Mouse (Mus musculus) brain, adult 2 months (tissue): ENCODE data around the gene Mier3.
"Not testable (repeated sequence)": the region's sequence is repeated elsewhere in the genome, so short reads cannot be mapped to it uniquely, and the experiment has no call there.

Experiments
- DNase-seq: peaks from one replicate; pipeline ENCODE4 v3.0.0; 2011; ENCODE audit warnings: low read depth, low spot score

Mier3 gene

DNA sequence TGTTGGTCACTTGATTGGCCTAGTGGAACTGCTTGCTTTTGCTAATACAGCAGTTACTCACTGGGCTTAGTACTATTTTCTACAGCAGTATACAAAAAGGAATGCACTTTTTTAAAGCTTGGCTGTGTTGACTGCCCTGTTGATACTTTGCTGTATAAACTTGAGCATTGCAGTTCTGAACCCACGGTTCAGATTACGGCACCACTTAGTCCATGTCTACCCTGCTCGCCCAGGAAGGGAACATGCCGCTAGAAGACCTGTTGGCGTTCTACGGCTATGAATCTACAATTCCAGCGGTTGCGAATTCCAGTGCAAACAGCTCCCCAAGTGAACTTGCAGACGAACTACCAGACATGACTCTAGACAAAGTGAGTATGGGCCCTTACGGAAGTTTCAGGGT is 22.6 kb downstream of the Mier3 start:
- no peak for DNase-seq

DNA sequence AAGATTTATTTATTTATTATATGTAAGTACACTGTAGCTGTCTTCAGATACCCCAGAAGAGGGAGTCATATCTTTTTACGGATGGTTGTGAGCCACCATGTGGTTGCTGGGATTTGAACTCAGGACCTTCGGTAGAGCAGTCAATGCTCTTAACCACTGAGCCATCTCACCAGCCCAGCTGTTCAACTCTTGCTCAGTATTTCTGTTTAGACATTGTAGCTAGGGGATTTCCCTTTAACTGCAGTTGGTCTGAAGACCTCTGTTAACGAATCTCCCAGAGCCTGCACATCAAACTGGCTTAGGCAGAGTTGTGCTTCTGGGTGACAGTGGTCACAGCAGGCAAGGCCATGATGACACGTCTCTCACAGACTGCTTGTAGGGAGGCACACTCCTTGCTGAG is 23.2 kb downstream of the Mier3 start:
- DNase-seq: not testable (repeated sequence)

DNA sequence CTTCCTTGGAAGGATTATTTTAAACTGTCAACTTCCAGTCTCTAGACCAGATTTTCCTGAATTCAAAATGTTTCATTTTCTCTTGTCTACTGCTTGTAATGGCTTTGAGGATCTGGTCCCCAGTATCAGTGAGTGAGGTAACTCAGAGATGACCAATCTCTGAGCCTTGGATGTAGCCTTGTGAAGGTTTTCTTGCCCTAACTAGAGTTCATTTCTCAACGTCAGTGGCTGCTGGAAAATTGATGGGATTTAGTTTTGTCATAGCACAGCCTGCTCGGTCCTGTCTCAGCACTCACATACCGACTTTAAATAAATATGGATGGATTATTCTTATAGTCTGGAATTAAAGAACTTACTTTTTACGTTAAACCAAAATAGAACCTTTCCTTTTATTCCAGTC is 29.8 kb downstream of the Mier3 start:
- DNase-seq: no peak

DNA sequence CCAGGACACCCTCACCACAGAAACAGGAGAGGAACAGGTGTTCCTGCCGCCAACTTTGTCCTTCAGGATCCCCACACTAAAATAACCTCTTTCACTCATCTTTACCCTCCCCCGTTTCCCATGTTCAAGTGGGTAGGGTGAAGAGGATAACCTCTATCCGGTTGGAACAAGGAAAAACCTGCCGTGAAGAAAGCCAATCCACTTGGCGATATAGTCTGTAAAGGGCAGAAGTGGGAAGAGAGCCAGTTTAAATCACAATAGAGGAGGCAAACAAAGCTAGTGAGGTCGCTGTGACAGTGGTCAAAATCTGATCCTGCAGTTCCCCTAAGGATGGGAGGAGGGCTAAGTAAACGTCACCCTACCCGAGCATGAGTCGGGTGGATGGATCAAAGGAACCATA is 38.9 kb downstream of the Mier3 start:
- DNase-seq: no peak

DNA sequence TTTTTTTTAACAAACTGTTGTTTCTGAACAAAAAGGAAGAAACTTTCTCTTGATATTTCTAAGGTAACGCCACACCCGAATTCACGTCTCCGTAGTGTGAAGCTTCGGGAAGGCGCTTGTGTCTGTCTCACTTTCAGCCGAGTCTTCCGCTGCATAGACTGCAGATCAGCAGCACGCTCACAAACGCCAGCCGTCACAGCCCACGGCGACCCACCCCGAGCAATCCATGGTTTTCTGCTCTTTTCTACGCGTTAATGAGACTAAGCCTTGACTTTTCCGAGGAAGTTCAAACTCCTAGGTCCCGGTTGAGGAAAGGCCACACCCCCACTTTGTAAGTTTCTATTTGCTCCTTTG is 44.0 kb downstream of the Mier3 start:
- DNase-seq: no peak

DNA sequence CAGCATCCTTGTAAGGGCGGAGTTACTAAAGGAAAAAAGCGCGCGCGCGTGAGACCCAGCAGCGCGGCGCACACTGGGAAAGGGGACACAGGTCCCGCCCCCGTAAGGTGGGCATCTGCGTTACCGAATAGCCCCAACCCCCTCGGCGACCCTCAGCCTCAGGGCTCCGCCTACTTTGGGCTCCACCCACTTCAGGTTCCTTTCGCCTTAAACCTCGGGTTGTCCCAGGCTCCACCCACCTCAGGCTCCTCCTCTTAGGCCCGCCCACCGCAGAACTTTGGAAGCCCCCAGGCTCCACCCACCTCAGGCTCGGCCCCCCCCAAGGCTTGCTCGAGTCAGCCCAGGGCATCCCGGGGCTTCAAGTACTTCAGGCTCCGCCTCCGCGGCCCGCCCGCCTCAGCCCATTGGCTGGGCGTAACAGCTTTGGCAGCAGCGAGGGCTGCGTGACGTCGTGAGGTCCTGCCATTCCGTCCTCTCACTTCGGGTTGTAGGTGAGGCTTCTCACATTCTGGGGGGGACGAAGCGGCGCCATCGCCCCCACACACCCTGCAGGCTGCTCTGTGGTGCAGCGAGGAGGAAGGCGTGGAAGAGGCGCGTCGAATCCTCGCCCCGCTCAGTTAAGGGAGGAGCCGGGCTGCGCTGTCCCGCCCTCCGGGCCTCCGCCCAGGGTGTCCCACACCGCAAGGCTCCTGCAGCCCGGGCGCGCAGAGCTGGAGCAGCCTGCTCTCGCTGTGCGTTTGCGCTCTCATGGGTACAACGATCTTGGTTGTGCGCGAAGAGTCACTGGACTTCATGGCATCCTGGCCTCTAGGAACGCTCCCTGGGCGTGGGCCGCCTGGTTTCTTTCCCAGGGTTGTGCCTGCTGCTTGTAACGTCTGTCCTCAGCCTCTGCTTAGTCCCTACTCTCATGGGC is 44.6 kb downstream of the Mier3 start:
- DNase-seq: peak; percentile 97

DNA sequence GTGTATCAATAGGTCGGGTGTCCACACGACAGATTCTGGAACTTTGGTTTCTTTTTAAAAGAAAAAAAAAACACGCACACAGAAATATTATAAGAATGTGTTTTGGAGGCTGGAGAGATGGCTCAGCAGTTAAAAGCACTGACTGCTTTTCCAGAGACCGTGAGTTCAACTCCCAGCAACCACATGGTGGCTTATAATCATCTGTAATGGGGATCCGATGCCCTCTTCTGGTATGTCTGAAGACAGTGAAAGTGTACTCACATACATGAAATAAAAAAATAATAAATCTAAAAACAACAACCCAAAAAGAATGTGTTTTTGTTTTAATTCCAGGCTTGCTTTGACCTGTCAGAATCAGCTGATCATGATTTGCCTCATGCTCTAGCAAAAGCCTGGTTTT is 46.1 kb downstream of the Mier3 start:
- no peak for DNase-seq

DNA sequence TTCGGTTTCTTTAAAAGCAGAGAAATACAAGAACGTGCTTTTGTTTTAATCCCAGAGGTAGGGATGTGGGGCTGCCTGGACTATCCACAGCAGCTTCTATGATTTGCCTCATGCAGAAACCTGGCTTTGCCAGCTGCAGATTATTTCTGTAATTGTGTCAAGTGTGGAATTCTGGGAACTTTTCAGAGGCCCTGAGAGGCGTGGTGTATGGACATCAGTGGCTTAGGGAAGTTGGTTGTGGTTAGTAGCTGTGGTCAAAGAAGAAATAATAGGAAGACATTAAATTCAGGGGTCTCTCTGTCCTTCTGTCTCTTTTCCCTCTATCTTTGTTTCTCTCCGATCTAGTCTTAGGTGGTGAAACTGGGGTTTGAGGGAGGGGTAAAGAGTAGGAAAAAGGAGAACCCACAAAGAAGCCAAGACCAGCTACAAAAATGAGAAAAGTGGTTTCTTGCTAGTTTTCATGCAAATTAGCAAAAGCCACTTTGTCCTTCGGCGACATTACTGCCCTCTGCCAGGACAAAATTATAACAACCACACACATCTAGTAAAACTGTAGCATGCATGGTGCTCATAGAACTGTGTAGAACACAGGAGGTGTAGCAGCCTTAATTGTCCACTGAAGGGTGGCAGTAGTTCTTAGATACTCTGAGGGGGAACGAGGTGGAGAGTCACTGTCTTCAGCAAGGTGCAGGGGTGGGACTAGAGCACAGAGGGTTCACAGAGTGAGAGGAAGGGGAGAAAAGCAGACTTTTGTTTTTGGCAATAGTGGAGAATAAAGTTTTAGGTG is 60.6 kb downstream of the Mier3 start:
- no peak for DNase-seq

DNA sequence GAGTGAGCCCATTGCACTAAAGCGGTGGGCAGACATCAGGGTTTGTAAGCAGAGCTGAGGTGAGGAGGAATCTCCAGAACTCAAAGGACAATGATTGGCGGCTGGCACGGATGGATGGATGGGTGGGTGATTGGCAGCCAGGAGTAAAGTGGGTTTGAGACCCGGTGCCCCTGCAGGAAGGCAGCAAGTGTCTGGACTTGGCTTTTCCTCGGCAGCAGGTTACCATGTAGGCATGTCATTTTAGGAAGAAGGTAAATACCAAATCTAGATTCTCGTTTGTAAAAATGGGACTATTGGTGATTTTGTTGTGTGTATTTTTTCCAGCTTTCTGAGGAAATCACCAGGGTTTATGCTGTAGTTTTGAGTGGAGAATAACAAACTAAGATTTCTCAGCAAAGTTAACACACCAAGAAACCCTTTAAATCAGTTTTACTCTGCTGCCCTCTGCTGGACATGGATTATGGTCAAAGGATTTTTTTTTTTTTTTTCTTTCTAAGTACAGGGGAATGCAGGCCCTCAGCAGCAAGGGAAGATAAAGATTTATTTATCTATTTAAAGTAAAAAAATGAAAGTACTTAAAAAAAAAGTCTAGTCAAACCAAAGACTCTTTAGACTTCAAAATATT is 61.3 kb downstream of the Mier3 start:
- DNase-seq: peak; percentile 82

DNA sequence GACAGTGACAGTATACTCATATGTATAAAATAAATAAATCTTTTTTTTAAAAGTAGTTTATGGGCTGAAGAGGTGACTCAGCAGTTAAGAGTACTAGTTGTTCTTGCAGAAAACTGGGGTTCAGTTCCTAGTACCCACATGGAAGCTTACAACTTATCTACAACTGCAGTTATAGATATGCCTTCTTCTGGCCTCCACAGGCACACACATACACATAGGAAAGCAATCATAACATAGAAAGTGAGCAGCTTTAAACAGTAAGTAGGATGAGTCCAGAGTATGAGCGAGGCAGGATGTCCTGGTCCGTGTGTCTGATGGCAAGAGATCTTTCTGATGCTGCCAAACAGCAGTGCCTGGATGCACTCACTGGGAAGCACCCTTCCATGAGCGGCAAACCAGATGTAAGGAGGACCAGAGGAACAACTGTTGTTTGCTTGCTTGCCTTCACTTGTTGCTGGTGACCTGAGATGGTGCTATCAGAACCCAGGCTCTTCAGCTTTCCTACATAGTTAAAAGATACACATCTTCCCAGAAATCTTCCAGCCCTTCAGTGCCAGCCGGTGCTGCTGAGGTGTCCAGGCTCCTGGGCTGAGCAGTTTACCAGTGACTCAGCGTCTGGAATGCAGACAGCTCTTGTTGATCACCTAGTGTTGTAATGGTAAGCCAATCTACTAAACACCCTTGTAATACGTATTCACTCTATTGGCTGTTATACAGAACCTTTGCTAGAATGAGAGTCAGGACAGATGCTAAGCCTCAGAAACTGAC is 63.6 kb downstream of the Mier3 start:
- peak; percentile 21 for DNase-seq

DNA sequence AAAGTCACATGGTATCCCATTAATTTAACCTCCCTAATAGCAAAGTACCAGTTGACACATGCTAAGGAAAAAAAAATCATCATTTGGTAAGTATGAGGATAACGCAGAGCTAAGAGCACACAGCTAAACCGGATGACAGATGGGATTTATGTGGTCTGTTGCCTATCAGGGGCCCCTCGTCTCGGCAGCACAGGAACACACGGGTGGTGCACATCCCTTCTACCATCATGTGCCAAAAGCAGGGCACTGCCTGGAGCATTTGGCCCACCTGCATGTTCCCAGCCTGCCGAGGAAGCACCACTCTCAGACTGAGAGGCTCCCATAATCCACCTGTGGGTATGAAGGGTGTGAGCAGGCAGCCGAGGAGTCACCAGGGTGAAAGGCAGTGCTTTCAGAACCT is 64.4 kb downstream of the Mier3 start:
- DNase-seq: peak; percentile 16

DNA sequence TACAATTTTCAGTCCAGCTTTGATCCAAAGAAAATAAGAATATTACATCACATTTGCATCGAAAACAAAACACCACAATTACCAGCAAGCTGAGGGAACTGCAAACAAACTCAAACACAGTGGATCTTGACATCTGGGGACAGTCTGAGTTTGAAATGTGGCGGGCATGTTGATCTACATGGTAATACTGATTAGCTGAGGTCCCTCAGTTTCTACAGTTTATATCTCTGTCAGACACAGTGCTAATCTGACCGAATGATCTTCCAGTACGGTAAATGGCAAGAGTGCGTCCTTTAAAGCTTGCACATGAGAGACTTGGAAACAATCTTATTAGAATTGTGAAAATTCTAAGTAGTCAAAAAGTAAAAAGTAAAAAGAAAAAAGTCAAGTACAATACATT is 66.1 kb downstream of the Mier3 start:
- DNase-seq: no peak

DNA sequence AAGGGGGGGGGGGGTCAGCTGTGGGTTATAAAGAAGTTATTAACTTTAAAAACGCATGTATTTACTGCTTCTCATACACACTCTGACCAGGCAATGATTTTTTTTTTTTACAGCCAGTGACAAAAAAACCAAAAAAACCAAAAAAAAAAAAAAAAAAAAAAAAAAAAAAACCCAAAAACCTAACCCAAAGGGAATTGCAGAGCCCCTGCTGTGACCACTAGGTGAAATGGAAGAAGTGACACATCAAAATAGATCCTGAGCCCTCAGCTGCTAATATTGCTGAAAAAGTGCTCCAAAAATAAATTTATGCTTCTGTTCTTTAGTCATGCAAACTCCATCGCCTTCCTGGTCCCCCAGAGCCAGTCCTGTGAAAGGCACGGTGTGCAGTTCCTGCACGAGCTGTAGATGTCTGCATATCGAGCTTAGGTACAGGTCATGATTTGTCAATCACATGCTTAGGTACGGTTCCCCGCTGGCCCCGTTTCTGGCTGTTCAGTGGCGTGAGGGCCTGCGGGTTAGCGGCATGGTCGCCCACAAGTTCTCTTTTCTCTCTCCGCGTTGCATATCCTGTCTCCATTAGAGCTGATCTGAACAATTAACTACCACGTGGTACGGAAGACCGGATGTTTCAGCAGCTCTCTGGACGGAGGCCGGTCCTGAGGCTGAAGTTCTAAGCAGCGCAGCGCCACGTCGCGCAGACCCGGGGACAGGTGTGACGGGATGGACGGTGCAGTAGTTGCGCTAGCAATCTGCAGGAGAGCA is 67.7 kb downstream of the Mier3 start:
- DNase-seq: no peak

DNA sequence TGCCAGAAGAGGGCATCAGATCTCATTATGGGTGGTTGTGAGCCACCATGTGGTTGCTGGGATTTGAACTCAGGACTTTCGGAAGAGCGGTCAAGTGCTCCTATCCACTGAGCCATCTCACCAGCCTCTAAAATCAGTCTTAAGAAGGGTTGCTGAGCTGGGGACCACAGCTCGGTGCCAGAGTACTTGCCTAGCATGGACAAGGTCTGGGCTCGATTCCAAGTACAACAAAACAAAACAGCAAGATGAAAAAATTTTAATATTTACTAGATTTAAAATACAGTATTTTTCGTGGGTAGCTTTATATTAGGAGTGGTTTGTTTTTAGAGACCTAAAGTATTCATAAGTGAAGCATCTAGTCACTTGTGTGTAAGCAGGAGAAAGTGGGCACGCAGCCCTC is 72.5 kb downstream of the Mier3 start:
- no peak for DNase-seq

DNA sequence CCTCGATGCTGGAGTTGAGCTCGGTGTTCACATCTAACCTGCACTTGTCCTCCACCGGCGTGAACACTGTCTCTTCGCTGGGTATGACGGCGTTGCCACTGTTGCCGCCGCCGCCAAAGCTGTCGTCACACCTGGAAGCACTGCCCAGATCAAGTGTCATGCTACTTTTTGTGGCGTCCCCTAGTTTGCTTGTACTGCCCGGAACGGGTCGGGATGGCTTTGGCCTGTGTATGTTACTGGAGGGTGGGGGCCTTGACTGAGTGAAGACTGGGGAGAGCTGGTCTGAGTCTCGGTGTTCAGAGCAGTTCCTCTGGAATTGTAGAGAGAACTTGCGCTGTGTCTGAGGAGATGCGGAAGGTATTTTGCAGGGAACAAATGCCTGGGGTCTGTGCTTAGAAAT is 74.6 kb downstream of the Mier3 start:
- no peak for DNase-seq

DNA sequence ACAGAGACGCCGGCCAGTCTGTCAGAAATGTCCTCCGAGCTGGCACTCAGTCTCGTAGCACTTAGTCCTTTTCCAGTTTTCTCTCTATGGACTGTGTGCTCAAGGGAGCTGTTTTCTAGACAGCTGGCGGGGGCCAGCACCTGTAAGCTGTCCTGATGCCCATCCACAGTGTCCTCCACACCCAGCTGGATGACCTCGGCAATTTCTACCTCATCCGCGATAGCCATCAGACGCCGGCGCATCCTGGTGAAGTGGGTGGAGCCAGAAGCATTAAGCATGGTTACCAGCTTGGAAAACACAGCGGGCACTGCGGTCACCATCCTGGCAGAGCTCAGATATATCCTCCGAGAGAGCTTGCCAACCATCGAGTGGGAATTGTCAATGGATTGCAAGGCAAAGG is 75.2 kb downstream of the Mier3 start:
- no peak for DNase-seq

DNA sequence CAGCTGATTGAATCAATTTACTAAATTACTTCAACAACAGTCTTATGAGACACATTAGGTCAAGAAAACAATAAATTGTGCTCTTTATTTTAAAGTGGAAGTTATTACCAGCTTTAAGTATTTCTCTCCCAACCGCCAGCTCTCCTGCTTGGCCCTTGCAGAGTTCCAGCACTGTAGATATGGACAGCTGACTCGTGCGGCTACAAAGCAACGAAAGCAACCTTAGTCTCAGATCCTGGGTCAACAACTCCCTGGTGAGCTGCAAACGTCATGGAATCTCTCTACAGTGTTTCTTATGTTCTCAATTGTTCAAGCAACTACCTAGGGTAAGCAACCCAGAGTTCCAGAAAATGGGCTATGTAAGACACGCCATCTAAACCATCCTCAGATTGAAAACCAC is 76.2 kb downstream of the Mier3 start:
- DNase-seq: no peak

DNA sequence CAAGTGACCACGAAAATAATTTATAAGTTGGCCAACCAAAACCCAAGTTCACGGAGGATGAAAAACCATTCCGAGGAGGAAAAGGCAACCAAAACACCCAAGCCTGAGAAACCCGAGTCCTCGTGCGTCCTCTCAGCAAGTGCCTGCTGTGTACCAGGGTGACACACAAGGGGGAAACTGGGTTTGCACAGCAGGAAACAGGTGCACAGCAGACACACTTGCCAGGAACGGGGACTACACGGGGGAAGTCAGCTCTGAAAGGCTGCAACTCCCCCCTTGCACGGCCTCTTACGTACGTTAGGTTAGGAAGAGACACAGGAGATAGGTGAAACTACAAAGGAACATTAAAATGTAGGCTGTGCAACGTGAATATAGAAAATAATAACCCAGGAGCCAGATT is 81.7 kb downstream of the Mier3 start:
- no peak for DNase-seq
